Mouse (Mus musculus) olfactory bulb, adult 2 months (tissue): ENCODE measurements at regions not wholly inside any gene's neighbourhood (a gene's known extent, or its start where the extent isn't known, plus 50 kb on each side); places are given as distances from the start of the nearest gene placed in this dataset.

Source experiments
- H3K27ac ChIP-seq: fragments of 200-500 bp; 2 replicates; pipeline ENCODE4 v1.5.1; 2012; ENCODE audit warnings: low read depth, low read length; ENCODE audit not compliant: insufficient read depth
- H3K4me1 ChIP-seq: fragments of 200-500 bp; 2 replicates; pipeline ENCODE4 v1.6.1; 2012; ENCODE audit warnings: low read length; ENCODE audit not compliant: control insufficient read depth, insufficient read depth
- H3K4me3 ChIP-seq: fragments of 200-500 bp; 2 replicates; pipeline ENCODE4 v1.5.1; 2012; ENCODE audit warnings: mild to moderate bottlenecking, low read depth, low read length, moderate library complexity; ENCODE audit not compliant: insufficient read depth
- CTCF ChIP-seq: fragments of 200-500 bp; IDR thresholded peaks from 2 replicates; pipeline ENCODE4 v1.5.1; 2012; ENCODE audit warnings: low read depth, mild to moderate bottlenecking, low read length, moderate library complexity; ENCODE audit not compliant: insufficient read depth
- POLR2A ChIP-seq: fragments of 200-500 bp; IDR thresholded peaks from 2 replicates; pipeline ENCODE4 v1.6.1; 2012; ENCODE audit warnings: mild to moderate bottlenecking, low read depth, low read length, moderate library complexity; ENCODE audit not compliant: insufficient read depth
- WGBS: fragments of 180-500 bp; shearing (Covaris S2); methylation state at CpG from one replicate; pipeline ENCODE4 v1.1.7; 2018; 5-methylcytosine and 5-hydroxymethylcytosine counted together

GRCm38 (mm10) chr16:93225644-93226043 is 378.2 kb downstream of the Setd4 start:
- WGBS: 87% methylated on average over 7 of the region's 7 CpGs
- H3K4me3 ChIP-seq: no peak overlapping the region
- TF ChIP-seq POLR2A (no peak), CTCF (no peak)
- no peak overlapping the region for H3K27ac ChIP-seq
- no peaks in the 10 kb centered on the region for H3K4me1 ChIP-seq

GRCm38 (mm10) chr16:93225196-93225595 is 378.7 kb downstream of the Setd4 start:
- H3K4me1 ChIP-seq: no peaks in the 10 kb centered on the region
- H3K27ac ChIP-seq: no peak overlapping the region
- TF ChIP-seq CTCF: no peak
- TF ChIP-seq POLR2A: no peak
- no peak overlapping the region for H3K4me3 ChIP-seq
- 94% methylated on average over 2 of the region's 2 CpGs for WGBS

- no peaks in the 10 kb centered on the region for H3K4me1 ChIP-seq
- no peak overlapping the region for H3K4me3 ChIP-seq
- TF ChIP-seq CTCF (no peak), POLR2A (no peak)
- no peak overlapping the region for H3K27ac ChIP-seq
- 96% methylated on average over 9 of the region's 9 CpGs for WGBS
Observed at GRCm38 (mm10) chr16:93219731-93220130, 384.1 kb downstream of the Setd4 start.

GRCm38 (mm10) chr16:93218402-93218801 is 385.5 kb downstream of the Setd4 start:
- 65% methylated on average over 10 of the region's 10 CpGs for WGBS
- H3K4me1 ChIP-seq: no peaks in the 10 kb centered on the region
- no peak overlapping the region for H3K4me3 ChIP-seq
- TF ChIP-seq CTCF (no peak), POLR2A (no peak)
- H3K27ac ChIP-seq: no peak overlapping the region

- Histone ChIP-seq H3K4me1 (no peaks in the 10 kb centered on the region), H3K4me3 (no peak overlapping the region), H3K27ac (no peak overlapping the region)
- TF ChIP-seq CTCF (no peak), POLR2A (no peak)
- WGBS: 38% methylated on average over 12 of the region's 12 CpGs
Observed at GRCm38 (mm10) chr16:93217600-93218226, 386.1 kb downstream of the Setd4 start.

- WGBS: 81% methylated on average over 4 of the region's 4 CpGs
- H3K27ac ChIP-seq: no peak overlapping the region
- TF ChIP-seq CTCF: no peak
- no peak for TF ChIP-seq POLR2A
- H3K4me1 ChIP-seq: no peaks in the 10 kb centered on the region
- H3K4me3 ChIP-seq: no peak overlapping the region
Observed at GRCm38 (mm10) chr16:93215630-93216029, 388.2 kb downstream of the Setd4 start.

- TF ChIP-seq CTCF (no peak), POLR2A (no peak)
- Histone ChIP-seq H3K4me1 (no peaks in the 10 kb centered on the region), H3K27ac (no peak overlapping the region), H3K4me3 (no peak overlapping the region)
- WGBS: 99% methylated on average over 6 of the region's 6 CpGs
Observed at GRCm38 (mm10) chr16:93213618-93214017, 387.7 kb upstream of the Runx1 start.

- WGBS: 92% methylated on average over 3 of the region's 3 CpGs
- no peak overlapping the region for H3K4me3 ChIP-seq
- no peak for TF ChIP-seq POLR2A
- TF ChIP-seq CTCF: no peak
- H3K27ac ChIP-seq: no peak overlapping the region
- H3K4me1 ChIP-seq: no peaks in the 10 kb centered on the region
Observed at GRCm38 (mm10) chr16:93207675-93208074, 381.7 kb upstream of the Runx1 start.

GRCm38 (mm10) chr16:93207217-93207616 is 381.3 kb upstream of the Runx1 start:
- no peaks in the 10 kb centered on the region for H3K4me1 ChIP-seq
- 97% methylated on average over 5 of the region's 5 CpGs for WGBS
- H3K27ac ChIP-seq: no peak overlapping the region
- no peak for TF ChIP-seq CTCF
- TF ChIP-seq POLR2A: no peak
- no peak overlapping the region for H3K4me3 ChIP-seq

GRCm38 (mm10) chr16:93206325-93206724 is 380.4 kb upstream of the Runx1 start:
- H3K4me1 ChIP-seq: no peaks in the 10 kb centered on the region
- no peak overlapping the region for H3K4me3 ChIP-seq
- 91% methylated on average over 4 of the region's 4 CpGs for WGBS
- H3K27ac ChIP-seq: no peak overlapping the region
- no peak for TF ChIP-seq POLR2A
- TF ChIP-seq CTCF: no peak
